Mouse (Mus musculus) midbrain, postnatal 0 days (tissue): ENCODE data around the gene Arid1b. TPM values are rescaled to one million over a fixed set of nuclear protein-coding genes. Genes with fewer than 3 reads are reported as not detected.

Source experiments
- ATAC-seq: fragments of 200-750 bp; cut with Nextera tagmentation; 2 replicates; pipeline ENCODE4 v1.8.0; 2017; ENCODE audit warnings: moderate number of reproducible peaks, mild to moderate bottlenecking, moderate TSS enrichment, moderate library complexity; ENCODE audit not compliant: low FRiP score
- DNase-seq: peaks from one replicate; pipeline ENCODE4 v3.0.0-alpha.2; 2015; ENCODE audit warnings: low spot score
- H3K27ac ChIP-seq: fragments of 300-500 bp; sonication (generic); 2 replicates; pipeline ENCODE4 v1.5.1; 2014; ENCODE audit warnings: low read depth, mild to moderate bottlenecking, low read length, mixed read lengths
- H3K27me3 ChIP-seq: fragments of 300-500 bp; sonication (generic); 2 replicates; pipeline ENCODE4 v1.6.1; 2014; ENCODE audit warnings: low read length, control low read depth, mixed read lengths; ENCODE audit not compliant: insufficient read depth
- H3K36me3 ChIP-seq: fragments of 300-500 bp; sonication (generic); 2 replicates; pipeline ENCODE4 v1.6.1; 2014; ENCODE audit warnings: low read length, control low read depth, mixed read lengths; ENCODE audit not compliant: insufficient read depth
- H3K4me1 ChIP-seq: fragments of 300-500 bp; sonication (generic); 2 replicates; pipeline ENCODE4 v1.6.1; 2014; ENCODE audit warnings: mild to moderate bottlenecking, control low read depth, antibody characterized with exemption, low read length, mixed read lengths; ENCODE audit not compliant: insufficient read depth
- H3K4me2 ChIP-seq: fragments of 300-500 bp; sonication (generic); 2 replicates; pipeline ENCODE4 v1.6.1; 2014; ENCODE audit warnings: low read depth, mild to moderate bottlenecking, low read length, mixed read lengths; ENCODE audit not compliant: poor library complexity, severe bottlenecking
- H3K4me3 ChIP-seq: fragments of 300-500 bp; sonication (generic); 2 replicates; pipeline ENCODE4 v1.5.1; 2014; ENCODE audit warnings: low read depth, mild to moderate bottlenecking, low read length, moderate library complexity
- H3K9ac ChIP-seq: fragments of 300-500 bp; sonication (generic); replicated peaks from 2 replicates; pipeline ENCODE4 v1.6.1; 2014; ENCODE audit warnings: mild to moderate bottlenecking, low read length, moderate library complexity, mixed read lengths; ENCODE audit not compliant: poor library complexity, severe bottlenecking
- H3K9me3 ChIP-seq: fragments of 300-500 bp; sonication (generic); 2 replicates; pipeline ENCODE4 v1.6.1; 2016; ENCODE audit warnings: low read length, control low read depth
- CTCF ChIP-seq: IDR thresholded peaks from 2 replicates; pipeline ENCODE4 v1.5.1; 2016; ENCODE audit warnings: antibody characterized with exemption, mild to moderate bottlenecking
- WGBS: fragments of 180-500 bp; shearing (Covaris S2); extraction: QIAGEN DNeasy Blood & Tissue Kit; methylation state at CpG from one replicate; pipeline ENCODE4 v1.1.7; 2014; 5-methylcytosine and 5-hydroxymethylcytosine counted together
- polyA plus RNA-seq: library from polyadenylated mRNA; unstranded; fragments of >200 nt; fragmentation: Nextera tagmentation; extraction: Ambion mirVana; gene quantifications from 2 replicates; pipeline ENCODE4 v1.2.1, GENCODE M21; 2015
- total RNA-seq: library from RNA; depleted of rRNA; stranded (reverse); fragments of >200 nt; gene quantifications from 2 replicates; pipeline ENCODE4 v1.2.3, GENCODE M21; 2014

Gene Arid1b
- total and polyA plus RNA-seq, 2 experiments from 2014 or later: 11.9 to 73.3 TPM

GRCm38 (mm10) chr17:5270823-5271222, 276.7 kb downstream of the Arid1b start:
- Histone ChIP-seq H3K4me3 (no peak overlapping the region), H3K36me3 (no peaks in the 10 kb centered on the region), H3K4me1 (0 out of 2 replicates have a peak, but pooled peaks cover 3% of the 10 kb centered on the region), H3K27me3 (no peaks in the 10 kb centered on the region), H3K4me2 (no peak overlapping the region), H3K27ac (no peak overlapping the region), H3K9me3 (no peaks in the 10 kb centered on the region), H3K9ac (no peak overlapping the region)
- no peak for TF ChIP-seq CTCF
- DNase-seq (no peak), ATAC-seq (peak; percentile 15; the same call in 1 of the 2 replicates)
- 69% methylated on average over 6 of the region's 6 CpGs for WGBS

DNA sequence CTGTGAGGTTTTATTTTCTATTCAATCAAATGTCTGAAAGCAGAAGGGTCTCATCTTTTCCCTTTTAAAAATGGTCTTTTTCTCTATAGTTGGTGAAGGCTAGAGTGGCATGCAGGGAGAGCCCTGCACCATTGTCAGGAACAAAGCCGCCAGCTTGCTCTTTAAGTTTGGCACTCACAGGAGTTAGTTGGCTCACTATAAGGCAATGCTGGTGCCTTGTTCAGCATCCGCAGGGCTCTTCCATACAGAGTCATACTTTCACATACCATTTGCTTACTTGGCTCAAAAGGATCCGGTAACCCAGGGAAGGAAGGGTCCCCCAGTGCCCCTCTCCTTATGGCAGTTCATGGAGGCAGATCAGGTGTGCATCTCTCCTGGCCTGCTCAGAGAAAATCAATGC, 279.0 kb downstream of the Arid1b start:
- Histone ChIP-seq H3K27me3 (no peaks in the 10 kb centered on the region), H3K27ac (no peak overlapping the region), H3K9me3 (no peaks in the 10 kb centered on the region), H3K4me1 (0 out of 2 replicates have a peak, but pooled peaks cover 3% of the 10 kb centered on the region), H3K36me3 (no peaks in the 10 kb centered on the region), H3K9ac (no peak overlapping the region), H3K4me3 (no peak overlapping the region), H3K4me2 (no peak overlapping the region)
- ATAC-seq: no peak
- TF ChIP-seq CTCF: no peak
- DNase-seq: no peak
- WGBS: 88% methylated on average over 3 of the region's 3 CpGs

- no peak for TF ChIP-seq CTCF
- Histone ChIP-seq H3K4me1 (0 out of 2 replicates have a peak, but pooled peaks cover 3% of the 10 kb centered on the region), H3K27me3 (no peaks in the 10 kb centered on the region), H3K9me3 (no peaks in the 10 kb centered on the region), H3K27ac (no peak overlapping the region), H3K4me3 (no peak overlapping the region), H3K9ac (no peak overlapping the region), H3K36me3 (no peaks in the 10 kb centered on the region), H3K4me2 (no peak overlapping the region)
- 82% methylated on average over 3 of the region's 3 CpGs for WGBS
- peak; percentile 42 for DNase-seq
- no peak for ATAC-seq
Observed at GRCm38 (mm10) chr17:5273685-5274084, 279.6 kb downstream of the Arid1b start.

GRCm38 (mm10) chr17:5274429-5274828, 280.3 kb downstream of the Arid1b start:
- no peak overlapping the region for H3K9ac ChIP-seq
- 93% methylated on average over 3 of the region's 3 CpGs for WGBS
- H3K4me2 ChIP-seq: no peak overlapping the region
- DNase-seq (no peak), ATAC-seq (no peak)
- no peaks in the 10 kb centered on the region for H3K9me3 ChIP-seq
- no peaks in the 10 kb centered on the region for H3K36me3 ChIP-seq
- H3K4me3 ChIP-seq: no peak overlapping the region
- no peak overlapping the region for H3K27ac ChIP-seq
- no peak for TF ChIP-seq CTCF
- H3K27me3 ChIP-seq: no peaks in the 10 kb centered on the region
- H3K4me1 ChIP-seq: 0 out of 2 replicates have a peak, but pooled peaks cover 3% of the 10 kb centered on the region

DNA sequence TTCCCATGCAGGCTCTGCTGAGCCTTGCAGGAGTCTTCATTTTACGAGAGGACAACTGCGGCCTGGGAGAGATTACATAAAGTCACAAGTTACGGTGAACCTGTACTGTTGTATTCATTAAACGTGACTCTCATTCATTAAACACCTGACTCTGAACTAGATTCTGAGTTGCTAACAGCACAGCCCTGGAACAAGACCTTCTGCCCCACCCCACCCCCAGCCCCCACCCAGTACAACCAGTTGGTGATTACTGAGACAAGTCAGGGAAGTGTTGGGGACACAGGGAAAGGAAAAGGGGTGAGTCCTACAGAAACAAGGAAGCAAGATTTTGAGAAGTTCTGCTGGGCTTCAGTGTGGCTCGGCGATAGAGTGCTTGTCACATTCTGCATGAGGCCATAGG, 281.6 kb downstream of the Arid1b start:
- no peak overlapping the region for H3K4me3 ChIP-seq
- no peak for TF ChIP-seq CTCF
- H3K4me2 ChIP-seq: no peak overlapping the region
- no peak overlapping the region for H3K27ac ChIP-seq
- H3K36me3 ChIP-seq: 0 out of 2 replicates have a peak, but pooled peaks cover 5% of the 10 kb centered on the region
- ATAC-seq: no peak
- H3K9me3 ChIP-seq: no peaks in the 10 kb centered on the region
- H3K4me1 ChIP-seq: 0 out of 2 replicates have a peak, but pooled peaks cover 3% of the 10 kb centered on the region
- no peak for DNase-seq
- no peak overlapping the region for H3K9ac ChIP-seq
- WGBS: 90% methylated on average over 6 of the region's 6 CpGs
- H3K27me3 ChIP-seq: no peaks in the 10 kb centered on the region

DNA sequence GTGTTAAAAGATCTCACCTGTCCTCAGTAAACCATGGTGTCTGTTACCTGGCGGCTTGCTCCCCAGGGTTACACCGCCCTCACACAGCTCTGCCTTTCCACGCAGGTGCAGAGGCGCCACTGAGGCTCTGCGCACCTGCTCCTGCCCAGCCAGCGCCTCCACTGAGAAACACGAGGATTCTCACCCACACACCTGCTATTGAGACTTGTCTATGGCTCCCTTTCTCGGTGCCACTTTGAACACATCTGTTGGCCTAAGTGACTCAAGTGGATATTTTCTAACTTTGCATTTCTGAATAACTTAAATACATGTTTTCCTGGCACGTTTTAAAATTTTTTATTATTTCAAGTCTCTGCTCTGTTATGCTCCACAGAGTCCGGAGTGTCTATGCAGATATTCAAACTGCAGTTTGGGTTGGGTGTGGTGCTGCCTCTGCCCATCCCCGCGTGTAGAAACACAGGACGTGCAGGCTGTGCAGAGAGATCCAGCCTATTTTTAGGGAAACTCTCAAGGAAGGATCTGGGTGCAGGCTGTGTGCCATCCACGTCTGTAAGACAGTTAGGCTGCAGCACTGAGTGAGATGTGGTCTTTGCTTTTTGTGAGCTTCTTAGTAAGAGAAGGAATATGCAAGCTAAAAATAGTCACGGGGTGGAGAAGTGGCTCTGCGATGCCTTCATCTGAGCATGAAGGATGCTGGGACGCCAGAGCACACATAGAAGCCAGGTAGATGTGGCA, 283.2 kb downstream of the Arid1b start:
- Histone ChIP-seq H3K9me3 (no peaks in the 10 kb centered on the region), H3K27me3 (no peaks in the 10 kb centered on the region), H3K4me2 (no peak overlapping the region), H3K4me3 (no peak overlapping the region), H3K36me3 (0 out of 2 replicates have a peak, but pooled peaks cover 6% of the 10 kb centered on the region), H3K27ac (0 out of 2 replicates have a peak overlapping the region, but pooled peaks have one; percentile 18), H3K4me1 (no peaks in the 10 kb centered on the region), H3K9ac (no peak overlapping the region)
- TF ChIP-seq CTCF: no peak
- 88% methylated on average over 17 of the region's 17 CpGs for WGBS
- DNase-seq (no peak), ATAC-seq (no peak)
